Mouse (Mus musculus) forebrain, embryonic 12.5 days (tissue): Measurements from ENCODE around the gene Add2. TPM values are rescaled to one million over a fixed set of nuclear protein-coding genes. Genes with fewer than 3 reads are reported as not detected.

Experiments used
- ATAC-seq: fragments of 200-750 bp; cut with Nextera tagmentation; 2 replicates; pipeline ENCODE4 v1.8.0; 2017; ENCODE audit warnings: moderate TSS enrichment; ENCODE audit not compliant: low FRiP score
- H3K27ac ChIP-seq: fragments of 300-500 bp; sonication (generic); 2 replicates; pipeline ENCODE4 v1.5.1; 2016; ENCODE audit warnings: mild to moderate bottlenecking
- H3K27me3 ChIP-seq: fragments of 300-500 bp; sonication (generic); 2 replicates; pipeline ENCODE4 v1.6.1; 2016; ENCODE audit warnings: mild to moderate bottlenecking
- H3K36me3 ChIP-seq: fragments of 300-500 bp; sonication (generic); replicated peaks from 2 replicates; pipeline ENCODE4 v1.6.1; 2016; ENCODE audit warnings: mild to moderate bottlenecking
- H3K4me1 ChIP-seq: fragments of 300-500 bp; sonication (generic); 2 replicates; pipeline ENCODE4 v1.6.1; 2016
- H3K4me2 ChIP-seq: fragments of 300-500 bp; sonication (generic); 2 replicates; pipeline ENCODE4 v1.6.1; 2016; ENCODE audit warnings: mild to moderate bottlenecking, moderate library complexity
- H3K4me3 ChIP-seq: fragments of 300-500 bp; sonication (generic); replicated peaks from 2 replicates; pipeline ENCODE4 v1.5.1; 2016; ENCODE audit warnings: mild to moderate bottlenecking
- H3K9ac ChIP-seq: fragments of 300-500 bp; sonication (generic); 2 replicates; pipeline ENCODE4 v1.6.1; 2016; ENCODE audit warnings: mild to moderate bottlenecking
- H3K9me3 ChIP-seq: fragments of 300-500 bp; sonication (generic); 2 replicates; pipeline ENCODE4 v1.6.1; 2016
- WGBS: fragments of 180-500 bp; shearing (Covaris S2); methylation state at CpG from one replicate; pipeline ENCODE4 v1.1.7; 2016; 5-methylcytosine and 5-hydroxymethylcytosine counted together
- polyA plus RNA-seq: library from polyadenylated mRNA; unstranded; fragments of >200 nt; fragmentation: Nextera tagmentation; extraction: Ambion mirVana; gene quantifications from 2 replicates; pipeline ENCODE4 v1.2.1, GENCODE M21; 2016

The Add2 gene
- polyA plus RNA-seq, 1 experiment from 2014 or later: 124 TPM

GRCm38 (mm10) chr6:86125761-86126160 is 97.3 kb downstream of the Add2 start:
- H3K9ac ChIP-seq: no peak overlapping the region
- H3K27me3 ChIP-seq: no peaks in the 10 kb centered on the region
- 81% methylated on average over 4 of the region's 4 CpGs for WGBS
- H3K27ac ChIP-seq: no peak overlapping the region
- H3K4me3 ChIP-seq: no peak overlapping the region
- no peak overlapping the region for H3K4me2 ChIP-seq
- H3K9me3 ChIP-seq: no peaks in the 10 kb centered on the region
- no peak for ATAC-seq
- H3K36me3 ChIP-seq: peaks cover 7% of the 10 kb centered on the region
- H3K4me1 ChIP-seq: peaks cover 5% of the 10 kb centered on the region

DNA sequence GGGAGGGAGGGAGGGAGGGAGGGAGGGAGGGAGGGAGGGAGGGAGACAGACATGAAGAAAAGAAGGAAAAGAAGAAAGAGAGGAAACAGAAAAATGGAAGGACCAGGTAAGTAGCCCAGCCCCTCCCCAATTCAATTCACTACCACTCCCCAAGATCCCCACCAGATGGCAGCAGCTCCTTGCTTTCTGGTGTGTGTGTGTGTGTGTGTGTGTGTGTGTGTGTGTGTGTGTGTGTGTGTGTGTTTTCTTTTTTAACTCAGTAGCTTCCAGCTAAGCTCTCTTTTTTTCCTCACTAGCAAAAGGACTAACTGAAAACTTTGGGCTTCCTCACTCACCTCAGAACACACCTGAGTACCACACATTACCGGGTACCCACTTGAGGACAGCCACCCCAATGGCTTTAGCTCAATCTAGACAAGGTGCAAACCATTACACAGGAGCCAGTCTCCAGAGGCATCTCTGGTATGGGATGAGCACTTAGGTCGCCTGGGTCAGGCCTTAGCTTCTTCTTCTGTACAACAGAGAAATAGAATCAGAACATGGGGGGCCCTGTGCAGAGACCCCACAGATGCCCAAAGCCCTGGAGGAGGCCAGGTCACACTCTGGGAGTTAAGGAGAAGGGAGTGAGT is 98.6 kb downstream of the Add2 start:
- ATAC-seq: no peak

DNA sequence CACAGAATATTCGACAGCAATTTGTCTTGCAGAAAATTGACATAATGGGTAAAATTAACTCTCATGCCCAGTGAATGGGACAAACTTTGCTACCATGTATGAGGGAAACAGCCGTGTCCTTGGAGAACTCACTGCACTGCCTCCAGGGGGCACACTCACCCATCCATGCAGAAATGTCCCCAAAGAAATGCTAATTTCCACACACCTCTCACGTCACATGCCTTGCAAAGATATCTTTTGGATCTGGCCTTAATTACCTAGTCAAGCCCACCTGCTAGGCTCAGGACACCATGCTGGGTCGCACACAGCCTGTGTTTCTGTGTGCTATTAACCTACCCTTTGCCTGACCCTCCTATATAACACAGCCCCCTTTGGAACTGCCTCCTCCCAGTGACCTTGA is 100.0 kb downstream of the Add2 start:
- Histone ChIP-seq H3K4me1 (peaks cover 5% of the 10 kb centered on the region), H3K9ac (no peak overlapping the region), H3K4me2 (no peak overlapping the region), H3K27ac (no peak overlapping the region), H3K9me3 (no peaks in the 10 kb centered on the region), H3K4me3 (no peak overlapping the region), H3K36me3 (no peaks in the 10 kb centered on the region), H3K27me3 (no peaks in the 10 kb centered on the region)
- 47% methylated on average over 4 of the region's 4 CpGs for WGBS
- no peak for ATAC-seq

More for the DNA sequence above, 98.6 kb downstream of the Add2 start:
- Histone ChIP-seq H3K27me3 (no peaks in the 10 kb centered on the region), H3K27ac (no peak overlapping the region), H3K4me3 (no peak overlapping the region), H3K4me2 (no peak overlapping the region), H3K9ac (no peak overlapping the region), H3K9me3 (no peaks in the 10 kb centered on the region), H3K36me3 (no peaks in the 10 kb centered on the region), H3K4me1 (peaks cover 5% of the 10 kb centered on the region)
- WGBS: 66% methylated on average over 2 of the region's 2 CpGs

DNA sequence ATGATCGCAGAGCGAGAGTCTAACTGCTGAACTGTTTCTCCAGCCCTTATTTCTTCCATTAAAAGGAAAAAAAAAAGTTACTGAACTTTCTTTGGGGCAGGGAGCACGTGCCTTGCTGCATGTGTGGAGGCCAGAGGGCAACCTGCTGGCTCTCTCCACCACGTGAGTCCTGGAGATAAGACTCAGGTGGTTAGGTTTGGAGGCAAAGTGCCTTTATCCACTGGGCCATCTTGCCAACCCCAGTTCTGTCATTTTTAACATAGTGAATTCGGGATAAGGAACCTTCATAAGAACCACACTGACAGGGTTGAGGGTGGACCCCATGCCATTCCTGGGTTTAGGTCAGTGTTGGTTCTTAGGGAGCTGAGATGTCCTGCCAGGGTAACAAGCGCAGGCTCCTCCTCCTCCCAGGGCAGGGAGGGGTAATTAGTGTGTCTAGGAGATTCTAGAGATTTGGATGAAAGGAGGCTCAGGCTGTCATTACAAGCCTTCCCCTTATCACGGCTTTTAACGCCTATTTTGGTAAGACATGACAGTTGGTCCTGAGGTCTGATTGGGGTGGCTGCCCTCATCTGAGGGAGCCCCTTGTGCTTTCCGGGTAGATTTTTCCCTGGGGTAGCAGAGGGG is 101.5 kb downstream of the Add2 start:
- 79% methylated on average over 9 of the region's 9 CpGs for WGBS
- H3K9ac ChIP-seq: no peak overlapping the region
- no peaks in the 10 kb centered on the region for H3K27me3 ChIP-seq
- H3K4me1 ChIP-seq: peaks cover 5% of the 10 kb centered on the region
- no peak overlapping the region for H3K4me2 ChIP-seq
- no peaks in the 10 kb centered on the region for H3K9me3 ChIP-seq
- no peak overlapping the region for H3K27ac ChIP-seq
- ATAC-seq: no peak
- no peak overlapping the region for H3K4me3 ChIP-seq
- no peaks in the 10 kb centered on the region for H3K36me3 ChIP-seq

DNA sequence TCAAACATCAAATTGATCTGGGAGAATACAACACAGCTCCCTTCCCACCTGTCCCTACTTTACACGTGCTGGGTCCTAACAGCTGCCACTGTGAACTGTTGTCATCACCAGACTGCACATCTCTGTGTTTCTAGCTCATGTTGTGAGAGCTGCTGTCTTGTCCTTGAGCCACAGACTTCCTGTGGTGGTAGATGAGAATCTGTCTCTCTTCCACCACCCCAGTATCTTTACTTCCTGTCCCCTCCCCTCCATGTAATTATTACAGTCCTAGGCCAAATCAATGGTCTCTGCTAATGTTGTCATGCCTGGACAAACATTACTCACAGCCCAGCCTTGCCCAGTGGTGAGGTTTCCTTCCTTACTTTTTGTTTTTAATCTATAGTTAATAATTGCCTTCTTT is 105.4 kb downstream of the Add2 start:
- H3K9me3 ChIP-seq: 0 out of 2 replicates have a peak, but pooled peaks cover 3% of the 10 kb centered on the region
- WGBS: 75% methylated on average over 1 of the region's 1 CpGs
- no peak overlapping the region for H3K27ac ChIP-seq
- no peak for ATAC-seq
- no peak overlapping the region for H3K9ac ChIP-seq
- H3K36me3 ChIP-seq: no peaks in the 10 kb centered on the region
- H3K4me3 ChIP-seq: no peak overlapping the region
- H3K4me1 ChIP-seq: peaks cover under 1% of the 10 kb centered on the region; the same call in 1 of the 2 replicates
- H3K27me3 ChIP-seq: no peaks in the 10 kb centered on the region
- H3K4me2 ChIP-seq: no peak overlapping the region

GRCm38 (mm10) chr6:86136206-86136605 is 107.7 kb downstream of the Add2 start:
- no peak for ATAC-seq
- 90% methylated on average over 3 of the region's 3 CpGs for WGBS
- 0 out of 2 replicates have a peak, but pooled peaks cover 3% of the 10 kb centered on the region for H3K9me3 ChIP-seq
- H3K4me2 ChIP-seq: no peak overlapping the region
- no peaks in the 10 kb centered on the region for H3K4me1 ChIP-seq
- H3K27ac ChIP-seq: no peak overlapping the region
- H3K9ac ChIP-seq: no peak overlapping the region
- no peaks in the 10 kb centered on the region for H3K36me3 ChIP-seq
- no peak overlapping the region for H3K4me3 ChIP-seq
- no peaks in the 10 kb centered on the region for H3K27me3 ChIP-seq

DNA sequence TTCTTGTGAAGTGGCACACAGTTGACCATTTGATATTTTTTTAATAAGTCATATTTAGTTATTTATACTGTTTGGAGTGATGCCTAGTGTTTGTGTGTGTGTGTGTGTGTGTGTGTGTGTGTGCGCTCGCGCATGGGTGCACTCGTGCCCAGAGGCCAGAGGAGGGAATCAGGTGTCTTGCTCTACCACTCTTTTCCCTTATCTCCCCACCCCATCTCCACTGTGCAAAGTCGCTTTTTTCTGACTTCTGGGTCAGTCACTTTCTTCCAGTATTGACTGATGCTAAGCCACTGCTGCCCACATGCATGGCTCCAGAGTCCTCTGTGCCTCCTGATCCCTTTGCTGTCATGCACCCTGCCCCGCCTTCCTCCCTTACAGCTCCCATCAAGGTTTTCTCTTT is 112.8 kb downstream of the Add2 start:
- Histone ChIP-seq H3K27me3 (no peaks in the 10 kb centered on the region), H3K4me2 (no peak overlapping the region), H3K4me3 (no peak overlapping the region), H3K36me3 (no peaks in the 10 kb centered on the region), H3K9me3 (0 out of 2 replicates have a peak, but pooled peaks cover under 1% of the 10 kb centered on the region), H3K27ac (no peak overlapping the region), H3K9ac (no peak overlapping the region), H3K4me1 (peaks cover 2% of the 10 kb centered on the region; the same call in 1 of the 2 replicates)
- 77% methylated on average over 6 of the region's 6 CpGs for WGBS
- no peak for ATAC-seq

- Histone ChIP-seq H3K27me3 (no peaks in the 10 kb centered on the region), H3K4me3 (no peak overlapping the region), H3K4me1 (peaks cover 2% of the 10 kb centered on the region; the same call in 1 of the 2 replicates), H3K9ac (no peak overlapping the region), H3K36me3 (no peaks in the 10 kb centered on the region), H3K9me3 (no peaks in the 10 kb centered on the region), H3K4me2 (no peak overlapping the region), H3K27ac (no peak overlapping the region)
- ATAC-seq: peak; percentile 36; the same call in 1 of the 2 replicates
- WGBS: 14% methylated on average over 3 of the region's 3 CpGs
Observed at GRCm38 (mm10) chr6:86141820-86142219, 113.3 kb downstream of the Add2 start.

GRCm38 (mm10) chr6:86144986-86145385 is 116.5 kb downstream of the Add2 start:
- Histone ChIP-seq H3K4me1 (peaks cover 2% of the 10 kb centered on the region; the same call in 1 of the 2 replicates), H3K9ac (no peak overlapping the region), H3K9me3 (no peaks in the 10 kb centered on the region), H3K4me3 (no peak overlapping the region), H3K4me2 (no peak overlapping the region), H3K36me3 (no peaks in the 10 kb centered on the region), H3K27ac (no peak overlapping the region), H3K27me3 (no peaks in the 10 kb centered on the region)
- ATAC-seq: no peak
- 93% methylated on average over 6 of the region's 6 CpGs for WGBS

DNA sequence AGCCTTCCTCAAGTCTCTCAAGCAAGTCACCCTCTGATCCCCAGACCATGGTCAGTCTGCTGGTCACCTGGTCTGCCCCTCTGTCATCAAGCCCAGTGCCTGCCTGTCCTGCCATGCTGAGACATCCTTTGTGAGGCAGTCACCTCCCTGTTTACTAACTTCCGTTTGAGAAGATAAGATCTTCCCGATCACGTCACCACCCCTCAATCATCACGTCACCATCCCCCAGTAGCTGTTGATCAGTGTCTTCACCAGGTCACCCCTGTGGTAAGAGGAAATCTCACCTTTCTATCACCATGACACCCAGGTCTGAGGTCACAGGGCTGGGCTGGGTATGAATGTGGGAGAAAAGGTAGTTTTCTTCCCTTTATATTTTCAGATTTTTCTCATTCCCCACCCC is 120.0 kb downstream of the Add2 start:
- H3K4me2 ChIP-seq: no peak overlapping the region
- ATAC-seq: no peak
- 88% methylated on average over 4 of the region's 4 CpGs for WGBS
- no peaks in the 10 kb centered on the region for H3K27me3 ChIP-seq
- H3K27ac ChIP-seq: no peak overlapping the region
- no peaks in the 10 kb centered on the region for H3K4me1 ChIP-seq
- no peak overlapping the region for H3K9ac ChIP-seq
- H3K36me3 ChIP-seq: no peaks in the 10 kb centered on the region
- no peak overlapping the region for H3K4me3 ChIP-seq
- H3K9me3 ChIP-seq: peaks cover 2% of the 10 kb centered on the region; the same call in 1 of the 2 replicates

DNA sequence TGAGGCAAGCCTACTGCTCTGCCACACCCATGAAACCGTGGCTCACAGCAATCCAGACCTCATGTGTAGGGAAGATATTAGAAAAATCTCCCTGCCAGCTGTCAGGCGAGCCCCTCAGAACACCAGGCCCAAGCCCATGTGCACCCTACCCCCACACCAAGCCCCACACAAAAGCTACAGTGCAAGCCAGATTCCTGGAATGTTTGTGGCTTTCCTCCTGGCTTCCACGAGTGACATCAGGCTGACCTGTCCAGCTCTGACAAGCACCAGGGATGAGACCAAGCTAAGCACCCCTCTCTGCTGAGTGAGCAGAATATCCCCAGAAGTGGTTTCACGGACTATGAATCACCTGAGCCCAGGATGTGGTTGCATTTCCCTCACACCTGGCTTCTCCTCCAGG is 120.5 kb downstream of the Add2 start:
- Histone ChIP-seq H3K9me3 (peaks cover 2% of the 10 kb centered on the region; the same call in 1 of the 2 replicates), H3K36me3 (no peaks in the 10 kb centered on the region), H3K9ac (no peak overlapping the region), H3K4me3 (no peak overlapping the region), H3K27me3 (no peaks in the 10 kb centered on the region), H3K27ac (no peak overlapping the region), H3K4me1 (no peaks in the 10 kb centered on the region), H3K4me2 (no peak overlapping the region)
- ATAC-seq: no peak
- 74% methylated on average over 4 of the region's 4 CpGs for WGBS

DNA sequence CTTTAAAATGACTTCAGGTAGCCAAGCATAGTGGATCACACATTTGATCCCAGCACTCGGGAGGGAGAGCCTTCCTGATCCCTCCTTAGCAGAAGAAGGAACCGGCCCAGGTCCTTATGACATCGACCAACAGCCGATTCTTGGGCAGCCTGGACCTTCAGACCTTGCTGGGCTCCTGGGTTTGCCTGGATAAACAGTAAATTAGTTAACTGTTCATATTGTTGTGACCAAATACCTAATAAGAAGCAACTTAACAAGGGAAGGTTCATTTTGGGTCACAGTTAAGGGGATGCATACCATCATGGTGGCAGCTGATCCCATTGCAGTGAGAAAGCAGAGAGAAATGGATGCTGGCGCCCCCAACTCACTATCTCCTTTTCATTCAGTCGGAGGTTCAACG is 124.2 kb downstream of the Add2 start:
- no peaks in the 10 kb centered on the region for H3K27me3 ChIP-seq
- H3K9ac ChIP-seq: no peak overlapping the region
- H3K4me3 ChIP-seq: no peak overlapping the region
- ATAC-seq: no peak
- H3K4me2 ChIP-seq: no peak overlapping the region
- H3K4me1 ChIP-seq: peaks cover 6% of the 10 kb centered on the region; the same call in 1 of the 2 replicates
- peaks cover 2% of the 10 kb centered on the region; the same call in 1 of the 2 replicates for H3K9me3 ChIP-seq
- no peak overlapping the region for H3K27ac ChIP-seq
- no peaks in the 10 kb centered on the region for H3K36me3 ChIP-seq
- WGBS: 89% methylated on average over 7 of the region's 7 CpGs
